Mouse (Mus musculus) MEL (cell line): Measurements from ENCODE around the gene Fam107b. TPM values are rescaled to one million over a fixed set of nuclear protein-coding genes. Genes with fewer than 3 reads are reported as not detected.

Experiments
- DNase-seq: peaks from one replicate; pipeline ENCODE4 v3.0.0; 2011; ENCODE audit warnings: low read depth, low spot score
- H3K27ac ChIP-seq: 2 replicates; pipeline ENCODE4 v1.5.1; 2012; ENCODE audit warnings: low read depth, mild to moderate bottlenecking, control low read depth, low read length, moderate library complexity; ENCODE audit not compliant: control insufficient read depth
- H3K27me3 ChIP-seq, 2 experiments: fragments of 150-350 bp in 1 of 2; sonication (generic) in 1 of 2; 2 replicates each; pipeline ENCODE4 v1.6.1; 2012; ENCODE audit warnings: low read length in 2 of 2, mild to moderate bottlenecking in 2 of 2, improper control_type of control experiment in 1 of 2, moderate library complexity in 1 of 2; ENCODE audit not compliant: insufficient read depth in 2 of 2, control insufficient read depth in 1 of 2
- H3K36me3 ChIP-seq, 2 experiments: 2 replicates each; pipeline ENCODE4 v1.6.1; 2012 to 2014; ENCODE audit warnings: low read length in 2 of 2, improper control_type of control experiment in 1 of 2, inconsistent platforms in 1 of 2, mild to moderate bottlenecking in 1 of 2; ENCODE audit not compliant: insufficient read depth in 2 of 2, control insufficient read depth in 1 of 2
- H3K4me1 ChIP-seq, 2 experiments: fragments of 150-350 bp in 1 of 2; sonication (generic) in 1 of 2; 2 replicates each; pipeline ENCODE4 v1.6.1; 2012; ENCODE audit warnings: low read length in 2 of 2, improper control_type of control experiment in 1 of 2, mild to moderate bottlenecking in 1 of 2; ENCODE audit not compliant: insufficient read depth in 2 of 2, control insufficient read depth in 1 of 2
- H3K4me3 ChIP-seq, 2 experiments: fragments of 150-350 bp in 1 of 2; sonication (generic) in 1 of 2; 2 replicates each; pipeline ENCODE4 v1.5.1; 2012; ENCODE audit warnings: low read depth in 2 of 2, low read length in 2 of 2, mild to moderate bottlenecking in 2 of 2, moderate library complexity in 2 of 2, control low read depth in 1 of 2, improper control_type of control experiment in 1 of 2; ENCODE audit not compliant: control insufficient read depth in 1 of 2, insufficient read depth in 1 of 2
- H3K79me2 ChIP-seq: 2 replicates; pipeline ENCODE4 v1.6.1; 2012; ENCODE audit warnings: mild to moderate bottlenecking, low read length, moderate library complexity; ENCODE audit not compliant: control insufficient read depth, poor library complexity, insufficient read depth
- H3K9ac ChIP-seq: 2 replicates; pipeline ENCODE4 v1.6.1; 2012; ENCODE audit warnings: low read depth, mild to moderate bottlenecking, control low read depth, low read length, moderate library complexity; ENCODE audit not compliant: control insufficient read depth, poor library complexity, severe bottlenecking
- H3K9me3 ChIP-seq: fragments of 150-350 bp; sonication (generic); replicated peaks from 2 replicates; pipeline ENCODE4 v1.6.1; 2012; ENCODE audit warnings: mild to moderate bottlenecking, low read length, improper control_type of control experiment, moderate library complexity; ENCODE audit not compliant: insufficient read depth
- BHLHE40 ChIP-seq: IDR thresholded peaks from 2 replicates; pipeline ENCODE4 v1.6.1; 2012; ENCODE audit warnings: low read depth, mild to moderate bottlenecking, inconsistent platforms, low read length, improper control_type of control experiment, borderline replicate concordance
- CHD2 ChIP-seq: IDR thresholded peaks from 2 replicates; pipeline ENCODE4 v1.6.1; 2011; ENCODE audit warnings: low read length, improper control_type of control experiment
- CTCF ChIP-seq, 3 experiments: IDR thresholded peaks in 2 of 3; conservative IDR thresholded peaks in 1 of 3; 2 replicates each; pipeline ENCODE4 v1.5.1; 2011 to 2012; ENCODE audit warnings: low read length in 3 of 3, low read depth in 2 of 3, mild to moderate bottlenecking in 2 of 3, improper control_type of control experiment in 1 of 3, inconsistent platforms in 1 of 3, mixed read lengths in 1 of 3, moderate library complexity in 1 of 3; ENCODE audit not compliant: control insufficient read depth in 1 of 3, insufficient read depth in 1 of 3, poor library complexity in 1 of 3, severe bottlenecking in 1 of 3
- E2F4 ChIP-seq: IDR thresholded peaks from 2 replicates; pipeline ENCODE4 v1.6.1; 2011; ENCODE audit warnings: low read depth, low read length, improper control_type of control experiment, borderline replicate concordance
- ELF1 ChIP-seq: IDR thresholded peaks from 2 replicates; pipeline ENCODE4 v1.6.1; 2014; ENCODE audit warnings: low read depth, mild to moderate bottlenecking, inconsistent platforms, low read length, improper control_type of control experiment, moderate library complexity
- EP300 ChIP-seq, 2 experiments: IDR thresholded peaks; 2 replicates each; pipeline ENCODE4 v1.6.1; 2011; ENCODE audit warnings: improper control_type of control experiment in 2 of 2, low read length in 2 of 2, low read depth in 1 of 2, mild to moderate bottlenecking in 1 of 2
- GABPA ChIP-seq: IDR thresholded peaks from 2 replicates; pipeline ENCODE4 v1.6.1; 2012; ENCODE audit warnings: low read depth, mild to moderate bottlenecking, inconsistent platforms, low read length, improper control_type of control experiment, moderate library complexity
- JUND ChIP-seq: IDR thresholded peaks from 2 replicates; pipeline ENCODE4 v1.6.1; 2011; ENCODE audit warnings: low read depth, mild to moderate bottlenecking, improper control_type of control experiment, low read length
- KAT2A ChIP-seq: conservative IDR thresholded peaks from 2 replicates; pipeline ENCODE4 v1.6.1; 2012; ENCODE audit warnings: low read depth, low read length, improper control_type of control experiment, inconsistent platforms
- MAFK ChIP-seq: IDR thresholded peaks from 2 replicates; pipeline ENCODE4 v1.6.1; 2011; ENCODE audit warnings: low read depth, mild to moderate bottlenecking, low read length, improper control_type of control experiment, borderline replicate concordance
- MAX ChIP-seq: IDR thresholded peaks from 2 replicates; pipeline ENCODE4 v1.6.1; 2011; ENCODE audit warnings: low read length, improper control_type of control experiment
- MAZ ChIP-seq: IDR thresholded peaks from 2 replicates; pipeline ENCODE4 v1.6.1; 2012; ENCODE audit warnings: low read depth, mild to moderate bottlenecking, inconsistent platforms, low read length, improper control_type of control experiment
- MXI1 ChIP-seq: IDR thresholded peaks from 2 replicates; pipeline ENCODE4 v1.6.1; 2011; ENCODE audit warnings: mild to moderate bottlenecking, low read depth, low read length, improper control_type of control experiment
- MYC ChIP-seq: IDR thresholded peaks from 2 replicates; pipeline ENCODE4 v1.6.1; 2011; ENCODE audit warnings: low read depth, mild to moderate bottlenecking, low read length, improper control_type of control experiment, moderate library complexity
- NRF1 ChIP-seq: IDR thresholded peaks from 2 replicates; pipeline ENCODE4 v1.6.1; 2014; ENCODE audit warnings: low read depth, mild to moderate bottlenecking, inconsistent platforms, low read length, improper control_type of control experiment, moderate library complexity; ENCODE audit not compliant: poor library complexity, insufficient read depth, severe bottlenecking
- RCOR1 ChIP-seq: IDR thresholded peaks from 2 replicates; pipeline ENCODE4 v1.6.1; 2012; ENCODE audit warnings: low read depth, mild to moderate bottlenecking, inconsistent platforms, low read length, improper control_type of control experiment
- SIN3A ChIP-seq: IDR thresholded peaks from 2 replicates; pipeline ENCODE4 v1.6.1; 2012; ENCODE audit warnings: low read length, improper control_type of control experiment, inconsistent platforms
- SMC3 ChIP-seq: IDR thresholded peaks from 2 replicates; pipeline ENCODE4 v1.6.1; 2011; ENCODE audit warnings: low read depth, low read length, improper control_type of control experiment
- TAL1 ChIP-seq: IDR thresholded peaks from 2 replicates; pipeline ENCODE4 v1.6.1; 2012; ENCODE audit warnings: mild to moderate bottlenecking, inconsistent platforms, low read length, moderate library complexity, mixed read lengths
- TBP ChIP-seq: IDR thresholded peaks from 2 replicates; pipeline ENCODE4 v1.8.0; 2011; ENCODE audit warnings: low read depth, low read length, improper control_type of control experiment
- TCF12 ChIP-seq: IDR thresholded peaks from 2 replicates; pipeline ENCODE4 v1.6.1; 2014; ENCODE audit warnings: low read depth, mild to moderate bottlenecking, inconsistent platforms, low read length, improper control_type of control experiment, moderate library complexity
- UBTF ChIP-seq: IDR thresholded peaks from 2 replicates; pipeline ENCODE4 v1.6.1; 2012; ENCODE audit warnings: low read depth, mild to moderate bottlenecking, inconsistent platforms, low read length, improper control_type of control experiment, moderate library complexity, borderline replicate concordance; ENCODE audit not compliant: insufficient read depth
- USF2 ChIP-seq, 2 experiments: IDR thresholded peaks; 2 replicates each; pipeline ENCODE4 v1.6.1; 2011 to 2012; ENCODE audit warnings: improper control_type of control experiment in 2 of 2, low read length in 2 of 2, borderline replicate concordance in 1 of 2, inconsistent platforms in 1 of 2, low read depth in 1 of 2, mild to moderate bottlenecking in 1 of 2; ENCODE audit not compliant: insufficient read depth in 1 of 2
- ZC3H11A ChIP-seq: IDR thresholded peaks from 2 replicates; pipeline ENCODE4 v1.6.1; 2012; ENCODE audit warnings: low read depth, mild to moderate bottlenecking, inconsistent platforms, low read length, improper control_type of control experiment
- ZKSCAN1 ChIP-seq: IDR thresholded peaks from 2 replicates; pipeline ENCODE4 v1.6.1; 2012; ENCODE audit warnings: low read depth, mild to moderate bottlenecking, inconsistent platforms, low read length, improper control_type of control experiment, moderate library complexity
- polyA plus RNA-seq, 2 experiments: library from polyadenylated mRNA; stranded (reverse) in 1 of 2; unstranded in 1 of 2; fragments of >175 nt in 1 of 2; fragments of >200 nt in 1 of 2; gene quantifications; 2 replicates each; pipeline versions ENCODE4 v1.2.1 to v1.2.4; 2012; ENCODE audit warnings: low replicate concordance in 2 of 2, low read depth in 1 of 2; ENCODE audit not compliant: insufficient read length in 2 of 2, insufficient read depth in 1 of 2, missing spikeins in 1 of 2
- total RNA-seq: library from RNA; depleted of rRNA; stranded (reverse); fragments of 300-350 nt; gene quantifications from 2 replicates; pipeline ENCODE4 v1.2.3, GENCODE M21; 2012

Gene Fam107b
- total and polyA plus RNA-seq, 3 experiments: 10.0 to 15.5 TPM; not detected in 1

DNA sequence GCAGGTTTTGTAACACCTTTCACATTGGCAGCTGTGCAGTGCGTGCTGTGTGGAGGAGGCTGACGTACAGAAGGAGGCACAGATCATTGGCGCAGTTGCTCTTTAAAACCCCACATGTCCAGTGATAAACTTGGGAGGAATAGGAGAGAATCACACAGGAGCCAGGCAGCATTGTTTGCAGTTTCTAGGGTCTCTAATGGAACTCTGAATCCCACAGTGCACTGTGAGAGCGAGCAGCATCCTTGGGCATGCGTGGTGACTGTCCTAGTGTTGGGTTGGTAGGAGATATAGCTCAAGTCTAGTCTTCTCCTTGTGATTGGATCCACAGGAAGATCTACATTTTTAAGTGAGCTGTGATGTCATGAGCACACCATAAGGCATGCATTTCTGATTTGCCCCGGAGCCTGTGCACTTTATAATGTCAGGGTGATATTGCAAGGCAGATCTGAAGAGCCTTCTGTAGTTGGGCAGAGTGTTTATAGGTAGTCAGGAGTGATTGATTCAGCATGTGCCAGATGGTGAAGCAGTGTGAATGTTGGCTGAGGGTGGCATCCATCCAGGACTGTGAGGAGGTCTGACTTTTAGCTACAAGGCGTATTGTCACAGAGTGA is 169.2 kb downstream of the Fam107b start:
- TF ChIP-seq BHLHE40 (no peak), CTCF (IDR thresholded peaks at IDR 0.05 in 2 of 3, conservative IDR thresholded peaks at IDR 0.05 in 1 of 3; ENCODE audit: control insufficient read depth in 1 of 3, insufficient read depth in 1 of 3, low read depth in 2 of 3, low read length in 3 of 3, poor library complexity in 1 of 3, severe bottlenecking in 1 of 3) (no peak), EP300 (IDR thresholded peaks at IDR 0.05; ENCODE audit: low read depth in 1 of 2, low read length in 2 of 2) (no peak), KAT2A (no peak), TCF12 (no peak), NRF1 (no peak), JUND (no peak), GABPA (no peak), MAFK (no peak), ELF1 (no peak), MAX (no peak), RCOR1 (no peak), TBP (no peak), TAL1 (no peak), MAZ (no peak), USF2 (IDR thresholded peaks at IDR 0.05; ENCODE audit: borderline replicate concordance in 1 of 2, insufficient read depth in 1 of 2, low read depth in 1 of 2, low read length in 2 of 2) (no peak), SIN3A (no peak), MXI1 (no peak), SMC3 (no peak)
- H3K36me3 ChIP-seq: no peaks in the 10 kb centered on the region; a peak in 1 of 4 replicates
- H3K9me3 ChIP-seq: no peaks in the 10 kb centered on the region
- no peak overlapping the region for H3K4me3 ChIP-seq
- H3K4me1 ChIP-seq: no peaks in the 10 kb centered on the region
- H3K9ac ChIP-seq: no peak overlapping the region
- H3K27ac ChIP-seq: no peak overlapping the region
- H3K27me3 ChIP-seq: no peaks in the 10 kb centered on the region
- no peak for DNase-seq
- no peaks in the 10 kb centered on the region for H3K79me2 ChIP-seq

- no peaks in the 10 kb centered on the region; a peak in 1 of 4 replicates for H3K36me3 ChIP-seq
- H3K9me3 ChIP-seq: no peaks in the 10 kb centered on the region
- H3K79me2 ChIP-seq: no peaks in the 10 kb centered on the region
- TF ChIP-seq E2F4 (no peak), ZC3H11A (no peak), MYC (no peak), CHD2 (no peak), UBTF (no peak), ZKSCAN1 (no peak), TCF12 (no peak), CTCF (IDR thresholded peaks at IDR 0.05 in 2 of 3, conservative IDR thresholded peaks at IDR 0.05 in 1 of 3; ENCODE audit: control insufficient read depth in 1 of 3, insufficient read depth in 1 of 3, low read depth in 2 of 3, low read length in 3 of 3, poor library complexity in 1 of 3, severe bottlenecking in 1 of 3) (no peak)
- H3K27ac ChIP-seq: no peak overlapping the region
- H3K27me3 ChIP-seq: no peaks in the 10 kb centered on the region
- no peak for DNase-seq
- H3K9ac ChIP-seq: no peak overlapping the region
- H3K4me3 ChIP-seq: no peak overlapping the region
- no peaks in the 10 kb centered on the region for H3K4me1 ChIP-seq
These were observed 170.0 kb downstream of the Fam107b start for GRCm38 (mm10) chr2:3740256-3740655.
